Mouse (Mus musculus) gastrocnemius, postnatal 36 days (tissue): ENCODE data around the gene Rbfox3. TPM values are rescaled to one million over a fixed set of nuclear protein-coding genes. Genes with fewer than 3 reads are reported as not detected.
A peak's percentile ranks its signal among the peaks of the same experiment; 100 is the strongest.

Source experiments
- DNase-seq, 2 experiments: peaks; one replicate each; pipeline ENCODE4 v3.0.0; 2022
- intact Hi-C: fragments of 180-260 bp; cut with DNase I; formaldehyde crosslinking; loops from one replicate; pipeline ENCODE4 v1.15.1; 2025
- total RNA-seq, 2 experiments: library from RNA; stranded (reverse); gene quantifications; 2 replicates each; pipeline ENCODE4 v1.2.3; 2021

Rbfox3 gene
- total RNA-seq, 2 experiments from 2014 or later, result 0.37 TPM; not detected in 1

- intact Hi-C loops, result no loop called here
- no peak for DNase-seq
Measured at GRCm38 (mm10) chr11:118491230-118491629, 420.2 kb downstream of the Rbfox3 start.

GRCm38 (mm10) chr11:118490566-118491218, 420.7 kb downstream of the Rbfox3 start:
- intact Hi-C loops, result loop anchor here (1.0 kb wide), 1 partner anchor 44 kb away; no protein-coding TSS in a partner anchor
- DNase-seq, result peak; percentile 78 to 83

GRCm38 (mm10) chr11:118488907-118489270, 422.5 kb downstream of the Rbfox3 start:
- intact Hi-C loops, result no loop called here
- DNase-seq, result no peak

- intact Hi-C loops, result no loop called here
- DNase-seq, result no peak
Measured at GRCm38 (mm10) chr11:118488191-118488906, 423.0 kb downstream of the Rbfox3 start.

- DNase-seq, result no peak
- intact Hi-C loops, result no loop called here
Measured at GRCm38 (mm10) chr11:118486881-118487772, 424.3 kb downstream of the Rbfox3 start.

GRCm38 (mm10) chr11:118486281-118486680, 425.1 kb downstream of the Rbfox3 start:
- intact Hi-C loops, result no loop called here
- no peak for DNase-seq

GRCm38 (mm10) chr11:118485780-118486179, 425.6 kb downstream of the Rbfox3 start:
- intact Hi-C loops, result no loop called here
- DNase-seq, result no peak

GRCm38 (mm10) chr11:118485338-118485737, 426.1 kb downstream of the Rbfox3 start:
- intact Hi-C loops, result no loop called here
- no peak for DNase-seq

- intact Hi-C loops, result no loop called here
- no peak for DNase-seq
Measured at GRCm38 (mm10) chr11:118484169-118484568, 427.2 kb downstream of the Rbfox3 start.

- DNase-seq, result no peak
- intact Hi-C loops, result no loop called here
Measured at GRCm38 (mm10) chr11:118481751-118482150, 429.6 kb downstream of the Rbfox3 start.

GRCm38 (mm10) chr11:118481231-118481630, 430.2 kb downstream of the Rbfox3 start:
- intact Hi-C loops, result no loop called here
- DNase-seq, result no peak

GRCm38 (mm10) chr11:118479776-118480175, 431.6 kb downstream of the Rbfox3 start:
- no peak for DNase-seq
- intact Hi-C loops, result no loop called here

- intact Hi-C loops, result no loop called here
- DNase-seq, result peak; percentile 91 to 97
Measured at GRCm38 (mm10) chr11:118476396-118477373, 434.7 kb downstream of the Rbfox3 start, which contains the start of gene Engase. TSS of gene Engase (plus strand) at chr11:118476829.

- intact Hi-C loops, result no loop called here
Measured at GRCm38 (mm10) chr11:118475496-118476083, 435.8 kb downstream of the Rbfox3 start.

GRCm38 (mm10) chr11:118473842-118474500, 437.4 kb downstream of the Rbfox3 start:
- no peak for DNase-seq
- intact Hi-C loops, result no loop called here

More at GRCm38 (mm10) chr11:118475496-118476083, 435.8 kb downstream of the Rbfox3 start:
- DNase-seq, result no peak

- intact Hi-C loops, result no loop called here
- DNase-seq, result no peak
Measured at GRCm38 (mm10) chr11:118473161-118473560, 438.2 kb downstream of the Rbfox3 start.

- DNase-seq, result no peak
- intact Hi-C loops, result no loop called here
Measured at GRCm38 (mm10) chr11:118471676-118472075, 439.7 kb downstream of the Rbfox3 start.

- intact Hi-C loops, result no loop called here
- DNase-seq, result no peak
Measured at GRCm38 (mm10) chr11:118470234-118470966, 441.0 kb downstream of the Rbfox3 start.
